Mouse (Mus musculus): ENCODE measurements around the gene Fkbp15.

GRCm38 (mm10) chr4:62408601-62409282, 48.4 kb upstream of the Fkbp15 start, which contains the start of the genes Cdc26 and Prpf4:
- TF ChIP-seq CTCF (IDR thresholded peaks at IDR 0.05; ENCODE audit: low read depth) = no peak
- TF ChIP-seq EP300 (IDR thresholded peaks at IDR 0.05; ENCODE audit: low read depth) = no peak
